Mouse (Mus musculus) lung, postnatal 10 days (tissue): ENCODE measurements around the gene E130309D02Rik.
A peak's percentile ranks its signal among the peaks of the same experiment; 100 is the strongest.

Source experiments
- DNase-seq: peaks from one replicate; pipeline ENCODE4 v3.0.0; 2021

The E130309D02Rik gene

GRCm38 (mm10) chr5:143314730-143315513 is at the start of gene E130309D02Rik:
Gene E130309D02Rik, minus strand, starts transcription at chr5:143315360.
- DNase-seq = peak; percentile 92

- peak; percentile 73 for DNase-seq
Observed at GRCm38 (mm10) chr5:143363678-143364615, 48.8 kb upstream of the E130309D02Rik start.

DNA sequence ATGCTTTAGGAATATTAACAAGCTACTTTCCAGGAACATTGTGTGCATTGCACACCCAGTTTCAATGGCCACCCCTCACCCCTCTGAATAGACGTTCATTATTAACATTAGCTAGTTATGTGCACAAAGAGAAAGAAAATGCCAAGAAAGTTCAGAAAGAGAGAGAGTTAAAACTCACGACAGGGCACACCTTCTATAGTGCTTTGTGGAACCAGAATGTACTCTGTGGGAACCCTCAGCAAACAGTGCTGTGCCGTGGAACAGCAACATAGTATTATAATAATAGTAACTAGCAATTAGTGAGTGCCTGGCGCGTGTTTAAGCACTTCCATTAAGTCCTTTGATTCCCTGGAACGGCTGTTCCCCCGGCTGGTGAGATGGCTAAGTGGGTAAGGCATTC is 46.3 kb upstream of the E130309D02Rik start:
- DNase-seq = no peak

GRCm38 (mm10) chr5:143360000-143360399 is 44.8 kb upstream of the E130309D02Rik start:
- no peak for DNase-seq

- DNase-seq = no peak
Observed at GRCm38 (mm10) chr5:143359263-143359662, 44.1 kb upstream of the E130309D02Rik start.

DNA sequence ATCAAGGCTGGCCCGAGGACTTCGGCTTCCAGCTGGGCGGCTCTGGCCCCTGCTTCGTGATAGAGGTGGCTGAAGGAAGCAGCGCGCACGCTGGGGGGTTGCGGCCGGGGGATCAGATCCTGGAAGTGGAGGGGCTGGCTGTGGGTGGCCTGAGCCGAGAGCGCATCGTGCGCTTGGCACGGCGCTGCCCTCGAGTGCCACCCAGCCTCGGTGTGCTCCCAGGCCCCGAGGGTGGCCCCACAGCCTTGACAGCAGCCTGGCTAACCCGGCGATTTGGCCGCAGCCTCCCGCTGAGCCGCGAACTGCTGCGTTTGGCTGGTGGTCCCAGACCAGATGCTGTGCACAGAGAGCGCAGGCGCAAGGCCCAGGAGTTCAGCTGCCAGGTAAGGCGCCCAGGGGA is 42.4 kb upstream of the E130309D02Rik start:
- DNase-seq = no peak

- no peak for DNase-seq
Observed at GRCm38 (mm10) chr5:143356686-143357388, 41.7 kb upstream of the E130309D02Rik start, which contains the start of gene Grid2ip. Gene Grid2ip, plus strand, starts transcription at chr5:143357338.

GRCm38 (mm10) chr5:143356017-143356416 is 40.9 kb upstream of the E130309D02Rik start:
- no peak for DNase-seq

GRCm38 (mm10) chr5:143346367-143346766 is 31.2 kb upstream of the E130309D02Rik start:
- DNase-seq = no peak

DNA sequence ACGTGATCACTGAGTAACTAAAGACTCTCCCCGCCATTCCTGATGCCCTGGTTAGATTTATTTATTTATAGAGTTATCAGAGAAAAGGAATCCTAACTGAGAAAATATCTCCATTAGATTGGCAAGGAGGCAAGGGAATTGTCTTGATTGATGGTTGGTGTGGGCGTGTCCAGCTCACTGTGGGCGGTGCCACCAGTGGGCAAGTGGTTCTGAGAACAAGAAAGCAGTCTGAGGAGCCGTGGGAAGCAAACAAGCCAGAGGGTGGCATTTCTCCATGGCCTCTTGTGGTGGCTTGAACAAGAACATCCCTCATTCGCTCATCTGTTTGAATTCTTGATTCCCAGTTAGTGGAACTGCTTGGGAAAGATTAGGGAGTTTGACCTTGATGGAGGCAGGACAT is 24.4 kb upstream of the E130309D02Rik start:
- DNase-seq = no peak

DNA sequence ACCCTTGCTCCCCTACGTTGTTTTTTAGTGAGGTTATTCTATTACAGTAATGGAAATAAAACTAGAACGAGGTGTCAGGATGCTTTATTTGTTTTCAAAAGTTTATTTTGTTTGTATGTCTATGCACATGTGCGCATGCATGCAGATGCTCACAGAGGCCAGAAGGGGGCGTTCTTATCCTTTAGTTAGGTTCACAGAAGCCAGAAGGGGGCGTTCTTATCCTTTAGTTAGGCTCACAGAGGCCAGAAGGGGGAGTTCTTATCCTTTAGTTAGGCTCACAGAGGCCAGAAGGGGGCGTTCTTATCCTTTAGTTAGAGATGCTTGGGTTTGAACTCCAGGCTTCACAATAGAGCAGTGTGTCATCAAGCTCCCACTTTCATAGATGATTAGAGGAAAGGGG is 21.4 kb upstream of the E130309D02Rik start:
- no peak for DNase-seq

GRCm38 (mm10) chr5:143335089-143335460 is 19.9 kb upstream of the E130309D02Rik start:
- DNase-seq = no peak

GRCm38 (mm10) chr5:143334418-143335088 is 19.4 kb upstream of the E130309D02Rik start:
- no peak for DNase-seq

GRCm38 (mm10) chr5:143333872-143334271 is 18.7 kb upstream of the E130309D02Rik start:
- peak; percentile 85 for DNase-seq

- DNase-seq = peak; percentile 95
Observed at GRCm38 (mm10) chr5:143328690-143329495, 13.7 kb upstream of the E130309D02Rik start, which contains the start of gene Zdhhc4. Gene Zdhhc4, minus strand, starts transcription at chr5:143329256.

DNA sequence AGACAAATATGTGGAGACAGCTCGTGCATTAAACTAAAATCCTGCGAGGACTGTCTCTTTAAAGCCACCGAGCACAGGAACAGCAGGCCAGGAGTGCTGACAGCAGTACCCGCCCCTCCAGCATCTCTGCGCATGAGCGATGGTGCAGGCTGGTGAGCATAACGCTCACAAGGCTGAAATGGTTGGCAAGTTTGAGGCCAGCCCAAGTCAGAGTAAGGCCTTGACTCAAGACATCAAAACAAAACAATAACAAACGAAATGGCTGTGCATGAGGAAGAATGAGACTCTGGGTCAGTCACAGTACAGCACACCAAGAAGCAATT is 2.1 kb upstream of the E130309D02Rik start:
- DNase-seq = no peak

GRCm38 (mm10) chr5:143316605-143317287 is 1.6 kb upstream of the E130309D02Rik start:
- no peak for DNase-seq

DNA sequence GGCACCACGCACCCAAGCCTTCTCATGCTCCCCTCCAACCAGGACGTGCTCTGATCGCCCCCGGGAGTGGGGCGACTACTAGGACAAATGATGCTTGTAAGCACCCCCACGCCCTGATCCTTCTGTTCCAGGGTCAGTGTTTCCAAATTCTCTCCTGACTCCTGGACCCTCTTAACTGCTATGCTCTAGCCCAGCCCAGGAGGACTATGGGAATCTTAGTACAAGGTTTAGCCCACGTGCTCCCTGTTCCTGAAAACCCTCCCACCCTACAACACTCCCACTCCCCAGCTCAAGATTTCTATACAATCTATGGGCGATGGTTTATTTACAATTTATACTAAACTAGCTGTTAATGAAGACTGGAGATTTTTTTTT is 341 bp upstream of the E130309D02Rik start:
- no peak for DNase-seq

DNA sequence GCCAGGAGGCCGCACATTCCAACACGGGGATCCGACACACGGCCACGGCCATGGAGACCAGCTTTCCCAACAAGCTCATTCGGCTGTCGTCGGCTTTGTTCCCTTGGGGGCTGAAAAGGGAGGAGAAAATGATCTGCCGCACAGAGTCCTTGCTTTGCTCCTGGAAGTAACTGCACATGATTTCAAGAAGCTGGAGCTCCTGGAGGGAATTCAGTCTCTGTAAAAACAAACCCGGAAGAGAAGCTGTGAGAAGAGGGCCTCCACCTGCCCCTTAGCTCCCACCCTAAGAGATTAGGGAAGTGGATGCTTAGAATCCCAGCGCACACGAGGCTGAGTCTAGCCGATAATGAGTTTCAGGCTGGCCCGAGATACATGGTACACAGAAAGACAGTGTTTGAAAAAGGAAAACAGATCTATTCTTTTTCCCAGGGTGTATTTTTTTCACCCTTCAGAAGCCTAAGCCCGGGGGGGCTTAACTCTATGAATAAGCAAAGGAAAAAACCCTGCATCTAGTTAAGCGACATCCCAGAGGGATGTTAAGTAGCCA is 904 bp downstream of the E130309D02Rik start:
- DNase-seq = no peak

DNA sequence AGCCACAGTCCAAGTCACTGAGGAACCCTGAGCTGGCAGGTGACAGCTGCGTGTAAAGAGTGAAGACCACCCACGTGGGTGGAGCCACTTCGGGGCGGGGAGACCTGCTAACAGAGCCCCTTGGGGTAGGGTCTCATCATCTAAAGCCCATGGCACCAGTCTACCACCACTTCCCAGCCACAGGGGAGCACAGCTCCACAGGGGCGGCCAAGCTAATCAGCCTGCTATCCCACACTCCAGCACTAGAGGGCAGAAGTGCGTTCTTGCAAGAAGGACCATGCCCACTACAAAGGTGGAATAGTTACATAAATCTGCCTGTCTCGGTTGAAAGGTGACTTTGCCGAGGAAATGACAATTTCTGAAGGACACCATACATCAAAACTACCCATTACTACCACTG is 3.3 kb downstream of the E130309D02Rik start:
- DNase-seq = peak; percentile 87

- DNase-seq = no peak
Observed at GRCm38 (mm10) chr5:143309916-143310315, 5.2 kb downstream of the E130309D02Rik start.
